Mouse (Mus musculus) heart, embryonic 14.5 days (tissue): ENCODE data around the gene Sox2. TPM values are rescaled to one million over a fixed set of nuclear protein-coding genes. Genes with fewer than 3 reads are reported as not detected.

ENCODE experiments used
- ATAC-seq: fragments of 200-750 bp; cut with Nextera tagmentation; 2 replicates; pipeline ENCODE4 v1.8.0; 2017; ENCODE audit warnings: low read depth, moderate TSS enrichment; ENCODE audit not compliant: insufficient number of reproducible peaks, insufficient read depth, low FRiP score
- H3K27ac ChIP-seq, 2 experiments: fragments of 200-500 bp in 1 of 2; fragments of 300-500 bp in 1 of 2; sonication (generic) in 1 of 2; replicated peaks in 1 of 2; 2 replicates each; pipeline ENCODE4 v1.5.1; 2012 to 2014; ENCODE audit warnings: low read depth in 2 of 2, low read length in 2 of 2, control low read depth in 1 of 2, mild to moderate bottlenecking in 1 of 2, mixed read lengths in 1 of 2; ENCODE audit not compliant: control insufficient read depth in 1 of 2, insufficient read depth in 1 of 2
- H3K27me3 ChIP-seq: fragments of 300-500 bp; sonication (generic); 2 replicates; pipeline ENCODE4 v1.6.1; 2014; ENCODE audit warnings: mild to moderate bottlenecking, low read length, control low read depth; ENCODE audit not compliant: control insufficient read depth, insufficient read depth
- H3K36me3 ChIP-seq: fragments of 300-500 bp; sonication (generic); 2 replicates; pipeline ENCODE4 v1.6.1; 2014; ENCODE audit warnings: mild to moderate bottlenecking, control low read depth, low read length, mixed read lengths; ENCODE audit not compliant: control insufficient read depth, insufficient read depth
- H3K4me1 ChIP-seq, 2 experiments: fragments of 200-500 bp in 1 of 2; fragments of 300-500 bp in 1 of 2; sonication (generic) in 1 of 2; 2 replicates each; pipeline ENCODE4 v1.6.1; 2012 to 2014; ENCODE audit warnings: low read length in 2 of 2, control low read depth in 1 of 2, mixed read lengths in 1 of 2; ENCODE audit not compliant: control insufficient read depth in 2 of 2, insufficient read depth in 2 of 2
- H3K4me2 ChIP-seq: fragments of 300-500 bp; sonication (generic); 2 replicates; pipeline ENCODE4 v1.6.1; 2014; ENCODE audit warnings: mild to moderate bottlenecking, low read length
- H3K4me3 ChIP-seq, 2 experiments: fragments of 200-500 bp in 1 of 2; fragments of 300-500 bp in 1 of 2; sonication (generic) in 1 of 2; 2 replicates each; pipeline ENCODE4 v1.5.1; 2012 to 2014; ENCODE audit warnings: low read length in 2 of 2, mild to moderate bottlenecking in 2 of 2, control low read depth in 1 of 2, low read depth in 1 of 2, moderate library complexity in 1 of 2; ENCODE audit not compliant: control insufficient read depth in 1 of 2, insufficient read depth in 1 of 2
- H3K9ac ChIP-seq: fragments of 300-500 bp; sonication (generic); 2 replicates; pipeline ENCODE4 v1.6.1; 2014; ENCODE audit warnings: mild to moderate bottlenecking, low read length
- H3K9me3 ChIP-seq: fragments of 300-500 bp; sonication (generic); 2 replicates; pipeline ENCODE4 v1.6.1; 2016; ENCODE audit warnings: low read length, control low read depth; ENCODE audit not compliant: control insufficient read depth
- WGBS: fragments of 180-500 bp; shearing (Covaris S2); extraction: QIAGEN DNeasy Blood & Tissue Kit; methylation state at CpG from one replicate; pipeline ENCODE4 v1.1.7; 2014; 5-methylcytosine and 5-hydroxymethylcytosine counted together
- polyA plus RNA-seq: library from polyadenylated mRNA; unstranded; fragments of >200 nt; fragmentation: Nextera tagmentation; extraction: Ambion mirVana; gene quantifications from 2 replicates; pipeline ENCODE4 v1.2.1, GENCODE M21; 2014

Gene Sox2
- polyA plus RNA-seq, 1 experiment from 2014 or later: 0.24 TPM

- Histone ChIP-seq H3K36me3 (no peaks in the 10 kb centered on the region), H3K9ac (no peak overlapping the region), H3K27me3 (peaks cover 98% of the 10 kb centered on the region), H3K27ac (no peak overlapping the region), H3K4me2 (no peak overlapping the region), H3K9me3 (no peaks in the 10 kb centered on the region), H3K4me3 (no peak overlapping the region), H3K4me1 (peaks cover 8 to 12% of the 10 kb centered on the region in 2 experiments; a peak in 2 of 4 replicates)
- no peak for ATAC-seq
- WGBS: 6% methylated on average over 10 of the region's 10 CpGs
Observed at GRCm38 (mm10) chr3:34665751-34666665, 15.8 kb downstream of the Sox2 start.

- H3K27ac ChIP-seq: no peak overlapping the region
- peaks cover 8 to 12% of the 10 kb centered on the region in 2 experiments; a peak in 2 of 4 replicates for H3K4me1 ChIP-seq
- no peaks in the 10 kb centered on the region for H3K9me3 ChIP-seq
- H3K4me3 ChIP-seq: no peak overlapping the region
- no peak overlapping the region for H3K4me2 ChIP-seq
- no peaks in the 10 kb centered on the region for H3K36me3 ChIP-seq
- H3K27me3 ChIP-seq: peaks cover 98% of the 10 kb centered on the region
- 35% methylated on average over 2 of the region's 2 CpGs for WGBS
- no peak for ATAC-seq
- no peak overlapping the region for H3K9ac ChIP-seq
Observed at GRCm38 (mm10) chr3:34667180-34667579, 17.0 kb downstream of the Sox2 start.

GRCm38 (mm10) chr3:34667881-34668817 is 17.9 kb downstream of the Sox2 start:
- no peak for ATAC-seq
- Histone ChIP-seq H3K4me3 (no peak overlapping the region), H3K4me1 (peaks cover 8 to 12% of the 10 kb centered on the region in 2 experiments; a peak in 2 of 4 replicates), H3K9ac (no peak overlapping the region), H3K9me3 (no peaks in the 10 kb centered on the region), H3K36me3 (no peaks in the 10 kb centered on the region), H3K27me3 (peaks cover 98% of the 10 kb centered on the region), H3K4me2 (no peak overlapping the region), H3K27ac (no peak overlapping the region)
- WGBS: 6% methylated on average over 18 of the region's 18 CpGs

- Histone ChIP-seq H3K9ac (no peak overlapping the region), H3K27me3 (peaks cover 83% of the 10 kb centered on the region), H3K4me3 (no peak overlapping the region), H3K9me3 (no peaks in the 10 kb centered on the region), H3K27ac (no peak overlapping the region), H3K4me1 (no peaks in the 10 kb centered on the region), H3K4me2 (no peak overlapping the region), H3K36me3 (no peaks in the 10 kb centered on the region)
- WGBS: 10% methylated on average over 15 of the region's 15 CpGs
- no peak for ATAC-seq
Observed at GRCm38 (mm10) chr3:34671024-34671660, 20.9 kb downstream of the Sox2 start.

GRCm38 (mm10) chr3:34678840-34679239 is 28.6 kb downstream of the Sox2 start:
- Histone ChIP-seq H3K27ac (no peak overlapping the region), H3K9ac (no peak overlapping the region), H3K4me2 (no peak overlapping the region), H3K9me3 (no peaks in the 10 kb centered on the region), H3K4me3 (no peak overlapping the region), H3K27me3 (peaks cover 10% of the 10 kb centered on the region), H3K36me3 (no peaks in the 10 kb centered on the region), H3K4me1 (no peaks in the 10 kb centered on the region)
- 28% methylated on average over 7 of the region's 7 CpGs for WGBS
- no peak for ATAC-seq

GRCm38 (mm10) chr3:34679439-34679838 is 29.2 kb downstream of the Sox2 start:
- Histone ChIP-seq H3K27me3 (peaks cover 6% of the 10 kb centered on the region; the same call in 1 of the 2 replicates), H3K9me3 (no peaks in the 10 kb centered on the region), H3K4me3 (no peak overlapping the region), H3K4me1 (no peaks in the 10 kb centered on the region), H3K4me2 (no peak overlapping the region), H3K36me3 (no peaks in the 10 kb centered on the region), H3K9ac (no peak overlapping the region), H3K27ac (no peak overlapping the region)
- ATAC-seq: no peak
- WGBS: 55% methylated on average over 2 of the region's 2 CpGs

GRCm38 (mm10) chr3:34679921-34680320 is 29.7 kb downstream of the Sox2 start:
- peaks cover 3% of the 10 kb centered on the region; the same call in 1 of the 2 replicates for H3K27me3 ChIP-seq
- no peak overlapping the region for H3K4me2 ChIP-seq
- no peaks in the 10 kb centered on the region for H3K36me3 ChIP-seq
- no peaks in the 10 kb centered on the region for H3K9me3 ChIP-seq
- no peak for ATAC-seq
- no peak overlapping the region for H3K9ac ChIP-seq
- H3K4me3 ChIP-seq: no peak overlapping the region
- WGBS: 44% methylated on average over 3 of the region's 3 CpGs
- H3K27ac ChIP-seq: no peak overlapping the region
- no peaks in the 10 kb centered on the region for H3K4me1 ChIP-seq
